Mouse (Mus musculus): ENCODE results near the gene Zbtb33. TPM values are rescaled to one million over a fixed set of nuclear protein-coding genes. Genes with fewer than 3 reads are reported as not detected.

Zbtb33 gene
- polyA plus RNA-seq, 1 experiment from 2014 or later = 3.7 TPM

GRCm38 (mm10) chrX:38216986-38217675 lies 27.5 kb downstream of the Zbtb33 start:
- Histone ChIP-seq H3K27me3 (ENCODE audit: poor library complexity, severe bottlenecking) (no peaks in the 10 kb centered on the region), H3K36me3 (replicated peaks) (no peaks in the 10 kb centered on the region), H3K27ac (no peak overlapping the region), H3K4me1 (no peaks in the 10 kb centered on the region), H3K4me3 (no peak overlapping the region), H3K9me3 (no peaks in the 10 kb centered on the region)
- WGBS = 90% methylated on average over 9 of the region's 9 CpGs
- no peak for DNase-seq (ENCODE audit: extremely low spot score, low spot score)

GRCm38 (mm10) chrX:38217676-38217991 lies 28.0 kb downstream of the Zbtb33 start:
- WGBS = 89% methylated on average over 2 of the region's 2 CpGs
- H3K36me3 ChIP-seq (replicated peaks) = no peaks in the 10 kb centered on the region
- no peaks in the 10 kb centered on the region for H3K27me3 ChIP-seq (ENCODE audit: poor library complexity, severe bottlenecking)
- H3K4me1 ChIP-seq = no peaks in the 10 kb centered on the region
- H3K27ac ChIP-seq = no peak overlapping the region
- no peaks in the 10 kb centered on the region for H3K9me3 ChIP-seq
- no peak overlapping the region for H3K4me3 ChIP-seq
- DNase-seq (ENCODE audit: extremely low spot score, low spot score) = no peak

GRCm38 (mm10) chrX:38222757-38223156 lies 33.2 kb downstream of the Zbtb33 start:
- WGBS = 67% methylated on average over 2 of the region's 2 CpGs
- Histone ChIP-seq H3K9me3 (no peaks in the 10 kb centered on the region), H3K27ac (no peak overlapping the region), H3K36me3 (replicated peaks) (no peaks in the 10 kb centered on the region), H3K27me3 (ENCODE audit: poor library complexity, severe bottlenecking) (no peaks in the 10 kb centered on the region), H3K4me1 (no peaks in the 10 kb centered on the region), H3K4me3 (no peak overlapping the region)
- DNase-seq (ENCODE audit: extremely low spot score, low spot score) = no peak

DNA sequence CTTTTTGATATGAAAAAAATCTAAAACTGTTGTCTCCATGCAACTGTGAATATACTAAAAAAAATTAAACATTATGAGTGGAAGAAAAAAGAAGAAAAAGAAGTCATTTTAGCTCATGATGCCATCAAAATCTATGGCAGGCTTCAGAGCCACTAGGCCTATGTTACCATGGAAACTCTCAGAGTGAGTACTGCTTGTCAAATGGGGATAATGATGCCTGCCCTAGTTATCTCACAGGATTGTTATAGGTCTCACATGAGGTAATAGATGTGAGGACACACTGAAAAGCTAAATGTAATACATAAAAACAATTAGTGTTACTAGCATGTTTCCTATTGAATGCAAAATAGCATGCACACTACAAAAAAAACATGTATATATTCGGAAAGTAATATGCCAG lies 40.3 kb downstream of the Zbtb33 start:
- Histone ChIP-seq H3K27me3 (ENCODE audit: poor library complexity, severe bottlenecking) (no peaks in the 10 kb centered on the region), H3K9me3 (no peaks in the 10 kb centered on the region), H3K4me3 (no peak overlapping the region), H3K27ac (no peak overlapping the region), H3K36me3 (replicated peaks) (no peaks in the 10 kb centered on the region), H3K4me1 (no peaks in the 10 kb centered on the region)
- 88% methylated on average over 1 of the region's 1 CpGs for WGBS
- DNase-seq (ENCODE audit: extremely low spot score, low spot score) = no peak

GRCm38 (mm10) chrX:38237731-38238130 lies 48.1 kb downstream of the Zbtb33 start:
- no peaks in the 10 kb centered on the region for H3K27me3 ChIP-seq (ENCODE audit: poor library complexity, severe bottlenecking)
- no peaks in the 10 kb centered on the region for H3K9me3 ChIP-seq
- DNase-seq (ENCODE audit: extremely low spot score, low spot score) = peak; percentile 24
- WGBS = 20% methylated on average over 2 of the region's 2 CpGs
- H3K36me3 ChIP-seq (replicated peaks) = no peaks in the 10 kb centered on the region
- no peak overlapping the region for H3K27ac ChIP-seq
- no peak overlapping the region for H3K4me3 ChIP-seq
- no peaks in the 10 kb centered on the region for H3K4me1 ChIP-seq

Small RNA genes lying within 50 kb of the gene (microRNA-seq; reads per million reads assigned to microRNA genes)
- 1.8 reads per million for gene Mir3110

Other genes starting within 250 kb of the Zbtb33 start
- not detected in 2 replicates for gene Btg1-ps1, start 171.0 kb upstream of the Zbtb33 start, polyA plus RNA-seq (2016; fragmentation: Nextera tagmentation; extraction: Ambion mirVana)
- not detected in 2 replicates for gene Btg1-ps2, start 146.7 kb upstream of the Zbtb33 start, polyA plus RNA-seq (2016; fragmentation: Nextera tagmentation; extraction: Ambion mirVana)
- not detected in 2 replicates for gene Rhox10, start 123.3 kb upstream of the Zbtb33 start, polyA plus RNA-seq (2016; fragmentation: Nextera tagmentation; extraction: Ambion mirVana)
- not detected in 2 replicates for gene Rhox11, start 104.7 kb upstream of the Zbtb33 start, polyA plus RNA-seq (2016; fragmentation: Nextera tagmentation; extraction: Ambion mirVana)
- not detected in 2 replicates for gene Rhox12, start 78.9 kb upstream of the Zbtb33 start, polyA plus RNA-seq (2016; fragmentation: Nextera tagmentation; extraction: Ambion mirVana)
- gene Rhox13, start 68.6 kb upstream of the Zbtb33 start, polyA plus RNA-seq (2016; fragmentation: Nextera tagmentation; extraction: Ambion mirVana) = not detected in 2 replicates
- 12.7 and 14.6 TPM in 2 replicates for gene Tmem255a, start 62.6 kb downstream of the Zbtb33 start, polyA plus RNA-seq (2016; fragmentation: Nextera tagmentation; extraction: Ambion mirVana)
- gene Atp1b4, start 126.4 kb downstream of the Zbtb33 start, polyA plus RNA-seq (2016; fragmentation: Nextera tagmentation; extraction: Ambion mirVana) = not detected in 2 replicates

Data from forebrain, embryonic 10.5 days (tissue).